Mouse (Mus musculus): ENCODE data around the gene Timm8b. TPM values are rescaled to one million over a fixed set of nuclear protein-coding genes. Genes with fewer than 3 reads are reported as not detected.

The Timm8b gene
- 10 to 100 TPM; 37.2 to 49.8 TPM for total RNA-seq (2023)

GRCm38 (mm10) chr9:50603189-50603997, at the start of gene Timm8b, which contains the start of gene Sdhd:
Gene Timm8b (plus strand): TSS chr9:50603910.
Gene Sdhd (minus strand): TSS chr9:50603812.

GRCm38 (mm10) chr9:50554241-50555093, 49.2 kb upstream of the Timm8b start, which contains the start of gene Il18:
Gene Il18 (plus strand): TSS chr9:50554827.

GRCm38 (mm10) chr9:50555094-50555446, 48.6 kb upstream of the Timm8b start, which contains the start of gene Bco2:
Gene Bco2 (minus strand): TSS chr9:50555181.

GRCm38 (mm10) chr9:50561145-50561917, 42.4 kb upstream of the Timm8b start, which contains the start of gene Tex12:
Gene Tex12 (minus strand): TSS chr9:50561325.

GRCm38 (mm10) chr9:50616766-50617603, 13.3 kb downstream of the Timm8b start, which contains the start of the genes Pih1d2 and Nkapd1:
Gene Pih1d2 (plus strand): TSS chr9:50617321.
Gene Nkapd1 (minus strand): TSS chr9:50617464.

Other genes starting within 250 kb of the Timm8b start
- not detected for gene Plet1, start 109.4 kb upstream of the Timm8b start, total RNA-seq (2023)
- 10 to 100 TPM; 44.3 to 47.3 TPM for gene Pts, start 75.2 kb upstream of the Timm8b start, total RNA-seq (2023)
- 1 to 10 TPM; 1.8 to 2.5 TPM for gene Il18, start 49.1 kb upstream of the Timm8b start, total RNA-seq (2023)
- not detected for gene Bco2, start 48.7 kb upstream of the Timm8b start, total RNA-seq (2023)
- not detected for gene Tex12, start 42.6 kb upstream of the Timm8b start, total RNA-seq (2023)
- gene Sdhd, start 98 bp upstream of the Timm8b start, total RNA-seq (2023) = 10 to 100 TPM; 58.0 to 63.2 TPM
- 1 to 10 TPM in 1 of 2 experiments, not detected in 1; 1.2 TPM for gene Pih1d2, start 13.4 kb downstream of the Timm8b start, total RNA-seq (2023)
- 10 to 100 TPM; 35.8 to 41.2 TPM for gene Nkapd1, start 13.6 kb downstream of the Timm8b start, total RNA-seq (2023)
- gene Dlat, start 55.9 kb downstream of the Timm8b start, total RNA-seq (2023) = 10 to 100 TPM; 25.8 to 43.8 TPM
- gene Dixdc1, start 135.6 kb downstream of the Timm8b start, total RNA-seq (2023) = not detected
- not detected for gene 2310030G06Rik, start 142.6 kb downstream of the Timm8b start, total RNA-seq (2023)
- 1 to 10 TPM in 1 of 2 experiments, not detected in 1; 1.1 TPM for gene Cryab, start 147.4 kb downstream of the Timm8b start, total RNA-seq (2023)
- not detected for gene Hspb2, start 148.4 kb downstream of the Timm8b start, total RNA-seq (2023)
- 10 to 100 TPM in 1 of 2 experiments, 1 to 10 TPM in 1; 6.1 to 11.2 TPM for gene Fdxacb1, start 164.3 kb downstream of the Timm8b start, total RNA-seq (2023)
- gene Alg9, start 171.1 kb downstream of the Timm8b start, total RNA-seq (2023) = 10 to 100 TPM; 17.8 to 21.1 TPM
- 10 to 100 TPM; 11.5 to 11.6 TPM for gene 1110032A03Rik, start 171.6 kb downstream of the Timm8b start, total RNA-seq (2023)
- 10 to 100 TPM; 63.5 to 64.8 TPM for gene Ppp2r1b, start 241.4 kb downstream of the Timm8b start, total RNA-seq (2023)